Mouse (Mus musculus) adipose tissue, adult 10 weeks (tissue): ENCODE measurements around the gene Rasa1. TPM values are rescaled to one million over a fixed set of nuclear protein-coding genes. Genes with fewer than 3 reads are reported as not detected.

Experiments
- polyA plus RNA-seq: library from polyadenylated mRNA; stranded (reverse); fragments of 350-450 nt; fragmentation: Illumina TruSeq; extraction: RNeasy Lipid Tissue Mini Kit (QIAGEN cat#74804); gene quantifications from one replicate; pipeline ENCODE4 v1.2.3, GENCODE M21; 2014; ENCODE audit warnings: low read depth, low replicate concordance

Gene Rasa1
- 52.4 TPM for polyA plus RNA-seq

GRCm38 (mm10) chr13:85288843-85289713, at the start of gene Rasa1:
TSS of gene Rasa1 (minus strand) at chr13:85289130.

GRCm38 (mm10) chr13:85188903-85189643, 99.9 kb downstream of the Rasa1 start, which contains the start of gene Ccnh:
TSS of gene Ccnh (plus strand) at chr13:85189408.

Other genes starting within 250 kb of the Rasa1 start
- 26.5 TPM for gene Ccnh, start 99.7 kb downstream of the Rasa1 start, polyA plus RNA-seq